Mouse (Mus musculus) hematopoietic multipotent progenitor cell, adult 10-12 weeks (in vitro differentiated cells): ENCODE results near the gene Zfp445. TPM values are rescaled to one million over a fixed set of nuclear protein-coding genes. Genes with fewer than 3 reads are reported as not detected.

Source experiments
- polyA plus RNA-seq: library from polyadenylated mRNA; stranded (reverse); fragments of >175 nt; gene quantifications from 2 replicates; pipeline ENCODE4 v1.2.3, GENCODE M21; 2012; ENCODE audit warnings: low replicate concordance

Gene Zfp445
- 5.5 and 7.0 TPM in 2 replicates for polyA plus RNA-seq

GRCm38 (mm10) chr9:122865697-122866166 is at the start of gene Zfp445:
Gene Zfp445 (minus strand): TSS chr9:122866006.

DNA sequence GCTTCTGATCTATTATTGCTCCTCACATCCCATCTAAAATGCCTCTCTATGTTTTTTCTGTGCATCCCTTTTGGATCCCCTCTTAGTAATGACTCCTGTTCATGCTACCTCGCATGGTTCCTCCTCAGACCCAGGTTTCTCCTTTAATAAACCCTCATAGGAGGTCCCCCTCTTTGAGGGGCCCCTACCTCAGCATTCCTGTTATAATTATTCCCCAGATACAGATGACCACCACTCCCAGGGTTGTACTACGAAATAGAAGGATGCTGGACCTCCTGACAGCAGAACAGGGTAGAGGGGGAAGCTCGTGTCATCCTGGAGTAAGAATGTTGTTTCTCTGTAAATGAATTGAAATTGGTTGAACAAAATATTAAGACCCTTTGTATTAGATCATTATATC is 19.6 kb upstream of the Zfp445 start, which contains the start of gene Zkscan7:
Zkscan7 (plus strand) TSS at position 301 of the 400 bp plus-strand sequence.

DNA sequence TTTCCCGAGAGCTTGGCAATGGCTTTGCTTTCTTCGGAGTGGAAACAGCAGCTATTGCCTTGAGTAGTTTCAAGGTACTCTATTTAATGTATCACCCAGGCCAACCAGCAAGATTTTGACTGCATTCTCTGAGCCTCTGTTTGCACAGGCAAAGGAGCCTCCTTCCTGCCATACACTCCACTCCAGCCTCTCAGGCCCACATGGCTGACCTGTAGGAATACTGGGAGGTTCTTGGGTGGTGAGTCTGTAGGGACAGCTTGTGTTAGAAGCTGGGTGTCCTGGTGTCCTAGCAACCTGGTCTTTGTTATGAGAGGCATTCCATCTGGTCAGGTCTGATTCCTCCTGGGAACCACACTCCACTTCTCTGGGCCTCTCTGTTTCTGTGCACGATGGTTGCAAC is 22.0 kb downstream of the Zfp445 start, which contains the start of gene Gm35549:
Gm35549 (minus strand) TSS at position 276 of the 400 bp plus-strand sequence.

GRCm38 (mm10) chr9:122805053-122805844 is 60.6 kb downstream of the Zfp445 start, which contains the start of gene Tcaim:
Gene Tcaim (plus strand): TSS chr9:122805539.

Other genes with a start within 250 kb of the Zfp445 start
- gene Topaz1, start 118.7 kb downstream of the Zfp445 start, polyA plus RNA-seq, result not detected in 2 replicates
- gene Tcaim, start 60.5 kb downstream of the Zfp445 start, polyA plus RNA-seq, result 0.86 and 2.7 TPM in 2 replicates
- gene Gm35549, start 22.0 kb downstream of the Zfp445 start, polyA plus RNA-seq, result not detected in 2 replicates
- gene Zkscan7, start 19.7 kb upstream of the Zfp445 start, polyA plus RNA-seq, result 2.8 and 5.5 TPM in 2 replicates
- gene Zfp105, start 57.1 kb upstream of the Zfp445 start, polyA plus RNA-seq, result 0.09 and 0.20 TPM in 2 replicates
- 2.7 and 6.0 TPM in 2 replicates for gene 1110059G10Rik, start 85.0 kb upstream of the Zfp445 start, polyA plus RNA-seq
- 0.46 and 4.5 TPM in 2 replicates for gene Kif15, start 85.0 kb upstream of the Zfp445 start, polyA plus RNA-seq
- 4.3 and 10.5 TPM in 2 replicates for gene Tmem42, start 155.3 kb upstream of the Zfp445 start, polyA plus RNA-seq
- gene Tgm4, start 168.7 kb upstream of the Zfp445 start, polyA plus RNA-seq, result not detected in 2 replicates
- gene Zdhhc3, start 247.2 kb upstream of the Zfp445 start, polyA plus RNA-seq, result 46.5 and 76.1 TPM in 2 replicates
- gene Exosc7, start 247.2 kb upstream of the Zfp445 start, polyA plus RNA-seq, result 1.4 and 9.0 TPM in 2 replicates